Mouse (Mus musculus) liver, embryonic 14.5 days (tissue): ENCODE measurements around the gene Cyp3a13. TPM values are rescaled to one million over a fixed set of nuclear protein-coding genes. Genes with fewer than 3 reads are reported as not detected.

Source experiments
- ATAC-seq: fragments of 200-750 bp; cut with Nextera tagmentation; 2 replicates; pipeline ENCODE4 v1.8.0; 2017; ENCODE audit warnings: moderate number of reproducible peaks, mild to moderate bottlenecking, moderate library complexity; ENCODE audit not compliant: insufficient read depth
- DNase-seq, 3 experiments: peaks; one replicate each; pipeline ENCODE4 v3.0.0-alpha.2; 2012 to 2013; ENCODE audit warnings: low read depth in 3 of 3, low spot score in 3 of 3
- H3K27ac ChIP-seq: fragments of 300-500 bp; sonication (generic); 2 replicates; pipeline ENCODE4 v1.5.1; 2014; ENCODE audit warnings: moderate library complexity, mild to moderate bottlenecking, control low read depth, inconsistent platforms
- H3K27me3 ChIP-seq: fragments of 300-500 bp; sonication (generic); 2 replicates; pipeline ENCODE4 v1.6.1; 2014; ENCODE audit warnings: mild to moderate bottlenecking, low read length, moderate library complexity; ENCODE audit not compliant: control insufficient read depth, insufficient read depth
- H3K36me3 ChIP-seq: fragments of 300-500 bp; sonication (generic); replicated peaks from 2 replicates; pipeline ENCODE4 v1.6.1; 2014; ENCODE audit warnings: low read depth; ENCODE audit not compliant: control insufficient read depth, insufficient read depth
- H3K4me1 ChIP-seq, 2 experiments: fragments of 200-500 bp in 1 of 2; fragments of 300-500 bp in 1 of 2; sonication (generic) in 1 of 2; replicated peaks; 2 replicates each; pipeline ENCODE4 v1.6.1; 2012 to 2014; ENCODE audit warnings: antibody characterized with exemption in 1 of 2, inconsistent platforms in 1 of 2, low read length in 1 of 2; ENCODE audit not compliant: control insufficient read depth in 2 of 2, insufficient read depth in 2 of 2
- H3K4me2 ChIP-seq: fragments of 300-500 bp; sonication (generic); 2 replicates; pipeline ENCODE4 v1.6.1; 2014; ENCODE audit warnings: low read depth, mild to moderate bottlenecking, control low read depth, moderate library complexity
- H3K4me3 ChIP-seq, 2 experiments: fragments of 200-500 bp in 1 of 2; fragments of 300-500 bp in 1 of 2; sonication (generic) in 1 of 2; 2 replicates each; pipeline ENCODE4 v1.5.1; 2012 to 2014; ENCODE audit warnings: low read depth in 2 of 2, low read length in 2 of 2, mild to moderate bottlenecking in 2 of 2, control low read depth in 1 of 2, inconsistent platforms in 1 of 2, moderate library complexity in 1 of 2; ENCODE audit not compliant: insufficient read depth in 1 of 2
- H3K9ac ChIP-seq: fragments of 300-500 bp; sonication (generic); replicated peaks from 2 replicates; pipeline ENCODE4 v1.6.1; 2014; ENCODE audit warnings: mild to moderate bottlenecking, control low read depth, moderate library complexity
- H3K9me3 ChIP-seq: fragments of 300-500 bp; sonication (generic); 2 replicates; pipeline ENCODE4 v1.6.1; 2016; ENCODE audit warnings: low read length, mixed read lengths; ENCODE audit not compliant: control insufficient read depth
- CTCF ChIP-seq: IDR thresholded peaks from 2 replicates; pipeline ENCODE4 v1.5.1; 2016; ENCODE audit warnings: antibody characterized with exemption, low read depth, control low read depth
- EP300 ChIP-seq: IDR thresholded peaks from 2 replicates; pipeline ENCODE4 v1.6.1; 2016; ENCODE audit warnings: antibody characterized with exemption, low read depth
- WGBS: fragments of 180-500 bp; shearing (Covaris S2); extraction: QIAGEN DNeasy Blood & Tissue Kit; methylation state at CpG from one replicate; pipeline ENCODE4 v1.1.7; 2014; ENCODE audit not compliant: insufficient replicate concordance; 5-methylcytosine and 5-hydroxymethylcytosine counted together
- polyA plus RNA-seq, 2 experiments: library from polyadenylated mRNA; depleted of rRNA in 1 of 2; stranded (reverse) in 1 of 2; unstranded in 1 of 2; fragments of >200 nt; fragmentation: Nextera tagmentation in 1 of 2; extraction: Ambion mirVana in 1 of 2; gene quantifications; 2 replicates each; pipeline versions ENCODE4 v1.2.1 to v1.2.3; 2012 to 2014

The Cyp3a13 gene
- polyA plus RNA-seq, 2 experiments: 0.87 to 3.4 TPM

GRCm38 (mm10) chr5:137928439-137928838 is 7.0 kb upstream of the Cyp3a13 start:
- H3K4me3 ChIP-seq: no peak overlapping the region
- no peak overlapping the region for H3K27ac ChIP-seq

GRCm38 (mm10) chr5:137922171-137922570 is 752 bp upstream of the Cyp3a13 start:
- Histone ChIP-seq H3K27me3 (no peaks in the 10 kb centered on the region), H3K4me2 (no peak overlapping the region), H3K36me3 (no peaks in the 10 kb centered on the region), H3K27ac (no peak overlapping the region), H3K4me1 (no peaks in the 10 kb centered on the region; a peak in 1 of 4 replicates), H3K9ac (no peak overlapping the region), H3K4me3 (no peak overlapping the region), H3K9me3 (no peaks in the 10 kb centered on the region)
- no peak for DNase-seq
- TF ChIP-seq CTCF: no peak
- no peak for TF ChIP-seq EP300
- no peak for ATAC-seq

More at GRCm38 (mm10) chr5:137928439-137928838, 7.0 kb upstream of the Cyp3a13 start:
- Histone ChIP-seq H3K4me1 (no peaks in the 10 kb centered on the region), H3K9ac (no peak overlapping the region), H3K9me3 (no peaks in the 10 kb centered on the region), H3K27me3 (no peaks in the 10 kb centered on the region), H3K36me3 (no peaks in the 10 kb centered on the region), H3K4me2 (no peak overlapping the region)
- WGBS: 57% methylated on average over 11 of the region's 11 CpGs
- no peak for TF ChIP-seq CTCF
- TF ChIP-seq EP300: no peak
- DNase-seq: no peak
- ATAC-seq: no peak

- no peak for ATAC-seq
These were observed 5.9 kb downstream of the Cyp3a13 start for GRCm38 (mm10) chr5:137915550-137915949.

GRCm38 (mm10) chr5:137914508-137914907 is 6.9 kb downstream of the Cyp3a13 start:
- DNase-seq (no peak), ATAC-seq (no peak)
- Histone ChIP-seq H3K9me3 (no peaks in the 10 kb centered on the region), H3K4me1 (no peaks in the 10 kb centered on the region; a peak in 1 of 4 replicates), H3K4me3 (no peak overlapping the region), H3K27me3 (no peaks in the 10 kb centered on the region), H3K36me3 (no peaks in the 10 kb centered on the region), H3K4me2 (no peak overlapping the region), H3K27ac (no peak overlapping the region), H3K9ac (no peak overlapping the region)
- TF ChIP-seq EP300: no peak
- no peak for TF ChIP-seq CTCF

More at GRCm38 (mm10) chr5:137915550-137915949, 5.9 kb downstream of the Cyp3a13 start:
- WGBS: 51% methylated on average over 6 of the region's 6 CpGs
- Histone ChIP-seq H3K4me2 (no peak overlapping the region), H3K4me3 (no peak overlapping the region), H3K27me3 (no peaks in the 10 kb centered on the region), H3K4me1 (no peaks in the 10 kb centered on the region; a peak in 1 of 4 replicates), H3K27ac (no peak overlapping the region), H3K9me3 (no peaks in the 10 kb centered on the region), H3K9ac (no peak overlapping the region), H3K36me3 (no peaks in the 10 kb centered on the region)
- no peak for TF ChIP-seq EP300
- no peak for TF ChIP-seq CTCF
- no peak for DNase-seq

GRCm38 (mm10) chr5:137909564-137910262 is 11.7 kb downstream of the Cyp3a13 start:
- WGBS: 61% methylated on average over 3 of the region's 3 CpGs

More at GRCm38 (mm10) chr5:137909564-137910262, 11.7 kb downstream of the Cyp3a13 start:
- Histone ChIP-seq H3K27me3 (no peaks in the 10 kb centered on the region), H3K4me2 (no peak overlapping the region), H3K4me1 (no peaks in the 10 kb centered on the region), H3K36me3 (no peaks in the 10 kb centered on the region), H3K27ac (no peak overlapping the region), H3K4me3 (no peak overlapping the region), H3K9me3 (no peaks in the 10 kb centered on the region), H3K9ac (no peak overlapping the region)
- DNase-seq (no peak), ATAC-seq (no peak)
- TF ChIP-seq EP300: no peak
- TF ChIP-seq CTCF: no peak
